In the genomic region with DNA sequence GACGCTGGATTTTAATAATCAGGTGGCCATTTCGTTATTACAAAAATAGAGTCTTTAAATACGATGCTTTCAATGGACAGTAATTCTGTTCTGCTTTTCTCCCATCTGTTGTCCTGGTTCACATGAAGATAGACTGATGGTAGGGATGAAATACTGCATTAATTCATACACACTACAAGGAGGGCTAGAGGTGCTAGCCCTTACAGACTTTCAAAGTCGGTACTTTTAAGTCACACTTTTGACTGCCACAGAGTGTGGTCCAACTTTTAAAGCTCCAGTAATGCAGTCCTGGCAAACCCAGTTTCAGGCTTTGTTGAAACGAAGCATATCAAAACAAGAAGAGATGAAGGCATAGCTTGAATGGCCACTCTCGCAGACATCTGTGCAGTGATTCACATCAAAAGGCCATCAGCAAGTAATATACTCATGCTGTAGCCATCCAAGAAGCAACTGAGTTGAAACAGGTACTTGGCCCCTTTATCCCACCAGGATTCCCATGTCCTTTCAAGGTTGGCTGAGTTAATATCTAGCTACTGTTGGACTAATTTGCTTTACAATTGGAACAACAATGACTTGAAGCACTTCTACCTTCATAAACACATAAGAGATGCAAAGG, we compare ENCODE assay signal across 25 mouse cellular contexts.
"Had no signal": no experiment of that assay in that cellular context is flagged by ENCODE, and none has a peak within 500 bp of the region (broad histone marks: within the 10 kb centered on the region; RNA-seq: fewer than 3 reads in every experiment).

No protein-coding gene starts in this region.

- H3K4me1 ChIP-seq: heart, embryonic 13.5 days; heart, embryonic 15.5 days; intestine, embryonic 15.5 days; limb, embryonic 10.5 days; limb, embryonic 12.5 days had no signal

- H3K4me3 ChIP-seq: heart, adult 2 months; heart, embryonic 13.5 days; heart, embryonic 15.5 days; intestine, embryonic 15.5 days; layer of hippocampus, adult 2 months; left cerebral cortex, adult 2 months; limb, embryonic 10.5 days; limb, embryonic 12.5 days had no signal

- DNase-seq: gastrocnemius, postnatal 14 days; gastrocnemius, postnatal 36 days; heart, adult 11 months; heart, adult 2 months; heart, postnatal 14 days; heart, postnatal 36 days; kidney, adult 18-20 months; kidney, adult 8-10 months; kidney, postnatal 10 days; kidney, postnatal 25 days; kidney, postnatal 4 days; liver had no signal

- H3K36me3 ChIP-seq: heart, embryonic 13.5 days; heart, embryonic 15.5 days; intestine, embryonic 15.5 days; limb, embryonic 10.5 days; limb, embryonic 12.5 days had no signal

- H3K27me3 ChIP-seq: heart, embryonic 13.5 days; heart, embryonic 15.5 days; intestine, embryonic 15.5 days; limb, embryonic 12.5 days had no signal

- H3K27ac ChIP-seq: heart, adult 2 months; heart, embryonic 13.5 days; heart, embryonic 15.5 days; hindbrain, embryonic 14.5 days; intestine, embryonic 15.5 days; layer of hippocampus, adult 2 months; left cerebral cortex, adult 2 months; limb, embryonic 10.5 days; limb, embryonic 12.5 days had no signal

- ATAC-seq: hindbrain, embryonic 16.5 days; inflammation-experienced regulatory T-cells, adult 6 months; intestine, embryonic 15.5 days; intestine, postnatal 0 days had no signal

- H3K9ac ChIP-seq: heart, embryonic 13.5 days; heart, embryonic 15.5 days; hindbrain, embryonic 14.5 days; intestine, embryonic 15.5 days; limb, embryonic 12.5 days had no signal

- H3K9me3 ChIP-seq: heart, embryonic 13.5 days; heart, embryonic 15.5 days; intestine, embryonic 15.5 days; limb, embryonic 10.5 days; limb, embryonic 12.5 days had no signal

- H3K4me2 ChIP-seq: heart, embryonic 11.5 days; heart, embryonic 13.5 days; heart, embryonic 15.5 days; hindbrain, embryonic 14.5 days; intestine, embryonic 15.5 days; limb, embryonic 12.5 days; liver, embryonic 11.5 days had no signal
